Mouse (Mus musculus) cerebellum, adult 2 months (tissue): ENCODE results near the gene Hmcn2. TPM values are rescaled to one million over a fixed set of nuclear protein-coding genes. Genes with fewer than 3 reads are reported as not detected.

ENCODE experiments used
- DNase-seq, 2 experiments: peaks; one replicate each; pipeline ENCODE4 v3.0.0; 2021
- H3K27ac ChIP-seq: fragments of 200-500 bp; 2 replicates; pipeline ENCODE4 v1.5.1; 2012; ENCODE audit warnings: low read length, control low read depth, inconsistent platforms; ENCODE audit not compliant: insufficient read depth
- H3K27me3 ChIP-seq: fragments of 200-500 bp; 2 replicates; pipeline ENCODE4 v1.6.1; 2012; ENCODE audit warnings: inconsistent platforms, mild to moderate bottlenecking, low read length, moderate library complexity; ENCODE audit not compliant: control insufficient read depth, insufficient read depth
- H3K4me1 ChIP-seq: fragments of 200-500 bp; 2 replicates; pipeline ENCODE4 v1.6.1; 2011; ENCODE audit warnings: low read length; ENCODE audit not compliant: control insufficient read depth, insufficient read depth
- H3K4me3 ChIP-seq: fragments of 200-500 bp; replicated peaks from 2 replicates; pipeline ENCODE3; 2011; ENCODE audit warnings: mild to moderate bottlenecking, low read depth, low read length, control low read depth; ENCODE audit not compliant: insufficient read depth
- CTCF ChIP-seq: fragments of 200-500 bp; IDR thresholded peaks from 2 replicates; pipeline ENCODE4 v1.5.1; 2011; ENCODE audit warnings: low read depth, mild to moderate bottlenecking, control low read depth, low read length, moderate library complexity, borderline replicate concordance; ENCODE audit not compliant: insufficient read depth
- POLR2A ChIP-seq: fragments of 200-500 bp; IDR thresholded peaks from 2 replicates; pipeline ENCODE4 v1.6.1; 2011; ENCODE audit warnings: low read length, control low read depth, borderline replicate concordance; ENCODE audit not compliant: insufficient read depth
- WGBS: fragments of 180-500 bp; shearing (Covaris S2); methylation state at CpG from one replicate; pipeline ENCODE4 v1.1.7; 2018; 5-methylcytosine and 5-hydroxymethylcytosine counted together
- polyA plus RNA-seq: library from polyadenylated mRNA; depleted of rRNA; stranded (reverse); fragments of >200 nt; gene quantifications from 2 replicates; pipeline ENCODE4 v1.2.3, GENCODE M21; 2012

Hmcn2 gene
- polyA plus RNA-seq, 1 experiment = 0.59 TPM

DNA sequence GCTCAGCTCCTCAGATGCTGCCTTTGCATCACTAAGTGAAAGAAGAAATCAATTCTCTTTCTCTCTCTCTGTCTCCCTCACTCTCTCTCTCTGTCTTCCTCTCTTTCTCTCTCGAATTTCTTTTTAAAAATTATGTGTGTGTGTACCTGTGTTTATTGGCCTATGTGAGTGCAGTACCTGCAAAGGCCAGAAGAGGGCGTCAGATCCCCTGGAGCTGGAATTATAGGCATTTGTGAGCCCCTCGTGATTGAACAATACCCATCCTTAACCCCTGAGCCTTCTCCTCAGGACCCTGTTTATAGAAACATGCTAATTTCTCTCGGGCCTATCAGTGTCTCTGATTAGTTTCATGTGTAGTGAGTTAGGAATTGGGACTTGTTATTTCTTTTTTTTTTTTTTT lies 6.0 kb upstream of the Hmcn2 start:
- Histone ChIP-seq H3K4me3 (no peak overlapping the region), H3K27ac (no peak overlapping the region), H3K4me1 (no peaks in the 10 kb centered on the region), H3K27me3 (no peaks in the 10 kb centered on the region)
- 59% methylated on average over 4 of the region's 4 CpGs for WGBS
- TF ChIP-seq POLR2A = no peak
- TF ChIP-seq CTCF = no peak
- no peak for DNase-seq

DNA sequence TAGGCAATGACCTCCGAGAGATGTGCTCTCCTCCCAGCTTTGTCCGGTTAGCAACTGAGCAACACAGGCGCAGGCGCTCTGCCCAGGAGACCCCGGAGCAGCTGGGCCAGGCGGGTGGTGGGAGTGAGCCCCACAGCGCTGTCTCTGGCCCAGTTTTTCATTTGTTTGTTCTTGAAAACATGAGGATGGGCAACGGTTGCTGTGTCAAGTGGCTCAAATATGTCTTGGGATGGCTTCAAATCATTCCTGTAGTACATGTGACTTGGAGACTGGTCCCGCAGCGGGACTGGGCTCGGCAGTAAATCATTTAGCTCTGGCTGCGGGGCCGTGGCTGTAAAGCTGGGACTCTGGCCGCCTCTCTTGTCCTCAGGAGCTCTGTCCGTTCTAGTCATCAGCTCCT lies 4.7 kb upstream of the Hmcn2 start:
- 26% methylated on average over 15 of the region's 15 CpGs for WGBS
- TF ChIP-seq POLR2A (no peak), CTCF (no peak)
- Histone ChIP-seq H3K4me1 (no peaks in the 10 kb centered on the region; the same call in 1 of the 2 replicates), H3K27me3 (no peaks in the 10 kb centered on the region), H3K4me3 (no peak overlapping the region), H3K27ac (no peak overlapping the region)
- DNase-seq = no peak

DNA sequence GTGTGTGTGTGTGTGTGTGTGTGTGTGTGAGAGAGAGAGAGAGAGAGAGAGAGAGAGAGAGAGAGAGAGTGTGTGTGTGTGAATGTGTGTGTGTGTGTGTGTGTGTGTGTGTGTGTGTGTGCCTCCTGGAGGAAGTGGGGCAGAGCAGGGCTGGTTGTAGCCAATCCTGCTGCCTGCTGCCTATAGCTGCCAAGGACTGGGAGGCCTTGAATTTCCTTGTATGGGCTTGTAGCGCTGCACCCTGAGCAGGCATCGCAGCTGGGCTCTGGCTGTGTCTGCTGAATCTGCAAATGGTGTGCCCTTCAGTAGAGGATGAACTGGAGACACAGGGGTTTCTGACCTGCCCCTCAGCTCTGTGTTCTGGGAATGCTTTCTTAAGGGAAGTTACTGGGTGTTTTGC lies 3.9 kb downstream of the Hmcn2 start:
- no peak overlapping the region for H3K4me3 ChIP-seq
- no peaks in the 10 kb centered on the region for H3K27me3 ChIP-seq
- no peak overlapping the region for H3K27ac ChIP-seq
- no peaks in the 10 kb centered on the region; the same call in 1 of the 2 replicates for H3K4me1 ChIP-seq
- no peak for DNase-seq
- 23% methylated on average over 2 of the region's 2 CpGs for WGBS
- TF ChIP-seq CTCF (no peak), POLR2A (no peak)

DNA sequence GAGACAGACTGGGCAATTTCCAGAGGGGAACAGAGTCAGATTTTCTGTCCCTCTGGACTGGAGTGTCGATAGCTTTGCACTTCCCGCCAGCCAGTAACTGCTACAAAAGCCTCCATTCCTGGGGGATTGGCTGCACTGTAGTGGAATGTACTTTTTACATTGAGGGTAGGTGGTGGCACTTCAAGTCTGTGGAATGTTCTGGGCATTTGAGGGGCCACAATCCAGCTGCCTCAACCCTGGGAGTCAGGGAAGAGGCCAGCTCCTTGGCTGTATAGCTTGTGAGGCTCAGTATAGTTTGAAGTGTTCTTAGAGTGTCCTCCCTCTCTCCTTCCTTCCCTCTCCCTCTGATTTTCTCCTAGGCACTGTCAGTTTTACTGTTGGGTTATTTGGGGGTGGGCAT lies 5.0 kb downstream of the Hmcn2 start:
- WGBS = 90% methylated on average over 2 of the region's 2 CpGs

DNA sequence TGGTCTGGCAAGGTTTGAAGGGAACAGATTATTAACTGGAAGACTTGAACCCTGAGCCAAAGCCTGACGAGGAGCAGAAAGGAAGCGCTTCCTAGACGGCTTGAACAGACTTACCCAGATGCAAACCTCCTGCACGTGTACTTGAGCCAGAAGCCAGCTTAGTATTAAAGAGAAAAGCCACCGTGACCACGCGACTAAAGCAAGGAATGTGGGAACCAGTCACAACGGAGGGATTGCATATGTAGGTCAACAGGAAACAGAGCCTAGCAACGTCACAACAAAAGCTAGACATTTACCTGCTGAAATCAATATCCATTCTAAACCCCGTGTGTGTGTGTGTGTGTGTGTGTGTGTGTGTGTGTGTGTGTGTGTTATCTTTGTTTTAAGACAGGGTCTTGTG lies 13.0 kb downstream of the Hmcn2 start:
- no peak overlapping the region for H3K4me3 ChIP-seq
- DNase-seq = no peak
- H3K27ac ChIP-seq = no peak overlapping the region
- TF ChIP-seq POLR2A (no peak), CTCF (no peak)
- 25% methylated on average over 10 of the region's 10 CpGs for WGBS
- H3K27me3 ChIP-seq = no peaks in the 10 kb centered on the region; the same call in 1 of the 2 replicates
- no peaks in the 10 kb centered on the region for H3K4me1 ChIP-seq

More for the DNA sequence above, 5.0 kb downstream of the Hmcn2 start:
- TF ChIP-seq POLR2A = no peak
- no peak for TF ChIP-seq CTCF
- no peak overlapping the region for H3K4me3 ChIP-seq
- no peak for DNase-seq
- no peaks in the 10 kb centered on the region for H3K27me3 ChIP-seq
- H3K4me1 ChIP-seq = no peaks in the 10 kb centered on the region
- no peak overlapping the region for H3K27ac ChIP-seq

DNA sequence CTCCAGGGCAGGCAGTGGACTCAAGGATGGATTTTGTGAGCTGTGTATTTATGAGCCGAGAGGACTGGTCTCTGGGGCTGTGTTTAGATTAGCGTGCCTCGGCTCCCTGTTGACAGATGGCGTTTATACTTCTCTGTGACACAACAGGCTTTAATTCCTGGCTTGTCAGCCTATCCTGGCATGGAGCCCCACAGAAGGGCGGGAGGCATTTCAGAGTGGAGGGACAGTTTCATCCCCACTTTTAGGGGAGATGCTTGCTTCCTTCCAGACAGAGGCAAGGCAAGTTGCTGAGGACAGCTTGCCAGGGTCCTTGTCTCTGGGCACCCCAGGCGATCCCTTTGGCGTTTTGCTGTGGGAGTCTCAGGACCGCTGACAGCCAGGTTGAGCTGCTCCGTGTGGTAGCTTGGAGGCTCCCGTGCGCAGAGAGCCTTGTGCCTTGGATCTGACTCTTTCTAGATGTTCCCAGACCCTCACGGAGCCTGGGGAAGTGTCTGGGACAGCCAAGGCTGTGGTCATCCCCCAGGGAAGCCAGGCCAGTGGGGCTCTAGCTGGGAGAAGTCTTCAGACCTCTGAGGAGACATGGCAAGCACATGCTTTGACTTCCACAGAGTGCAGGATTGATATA lies 23.6 kb downstream of the Hmcn2 start:
- Histone ChIP-seq H3K27ac (no peak overlapping the region), H3K27me3 (no peaks in the 10 kb centered on the region), H3K4me3 (no peak overlapping the region), H3K4me1 (peaks cover 11% of the 10 kb centered on the region; the same call in 1 of the 2 replicates)
- WGBS = 12% methylated on average over 12 of the region's 12 CpGs
- TF ChIP-seq POLR2A = no peak
- TF ChIP-seq CTCF = no peak
- DNase-seq = peak; percentile 49 to 59

DNA sequence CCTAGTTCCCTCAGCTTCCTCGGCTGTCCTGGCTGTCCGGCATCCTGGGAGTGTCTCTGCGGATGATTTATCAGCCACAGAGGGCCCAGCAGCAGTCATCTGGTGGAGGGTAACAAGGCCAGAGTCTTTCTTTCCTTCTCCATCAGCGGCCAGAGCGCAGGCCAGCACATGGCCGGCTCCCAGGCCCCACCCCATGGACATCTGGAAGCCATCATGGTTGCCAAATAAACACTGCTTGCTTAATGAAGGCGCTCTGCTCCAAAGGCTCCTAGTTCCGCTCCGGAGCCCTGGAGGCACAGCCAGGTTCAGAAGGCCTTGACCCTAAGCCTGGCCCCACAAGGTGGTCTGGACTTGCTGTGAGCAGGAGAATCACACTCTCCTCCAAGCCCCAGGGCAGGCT lies 25.6 kb downstream of the Hmcn2 start:
- WGBS = 54% methylated on average over 9 of the region's 9 CpGs
- TF ChIP-seq CTCF (no peak), POLR2A (no peak)
- no peak overlapping the region for H3K4me3 ChIP-seq
- H3K27me3 ChIP-seq = no peaks in the 10 kb centered on the region
- no peak overlapping the region for H3K27ac ChIP-seq
- no peak for DNase-seq
- H3K4me1 ChIP-seq = peaks cover 11% of the 10 kb centered on the region; the same call in 1 of the 2 replicates

DNA sequence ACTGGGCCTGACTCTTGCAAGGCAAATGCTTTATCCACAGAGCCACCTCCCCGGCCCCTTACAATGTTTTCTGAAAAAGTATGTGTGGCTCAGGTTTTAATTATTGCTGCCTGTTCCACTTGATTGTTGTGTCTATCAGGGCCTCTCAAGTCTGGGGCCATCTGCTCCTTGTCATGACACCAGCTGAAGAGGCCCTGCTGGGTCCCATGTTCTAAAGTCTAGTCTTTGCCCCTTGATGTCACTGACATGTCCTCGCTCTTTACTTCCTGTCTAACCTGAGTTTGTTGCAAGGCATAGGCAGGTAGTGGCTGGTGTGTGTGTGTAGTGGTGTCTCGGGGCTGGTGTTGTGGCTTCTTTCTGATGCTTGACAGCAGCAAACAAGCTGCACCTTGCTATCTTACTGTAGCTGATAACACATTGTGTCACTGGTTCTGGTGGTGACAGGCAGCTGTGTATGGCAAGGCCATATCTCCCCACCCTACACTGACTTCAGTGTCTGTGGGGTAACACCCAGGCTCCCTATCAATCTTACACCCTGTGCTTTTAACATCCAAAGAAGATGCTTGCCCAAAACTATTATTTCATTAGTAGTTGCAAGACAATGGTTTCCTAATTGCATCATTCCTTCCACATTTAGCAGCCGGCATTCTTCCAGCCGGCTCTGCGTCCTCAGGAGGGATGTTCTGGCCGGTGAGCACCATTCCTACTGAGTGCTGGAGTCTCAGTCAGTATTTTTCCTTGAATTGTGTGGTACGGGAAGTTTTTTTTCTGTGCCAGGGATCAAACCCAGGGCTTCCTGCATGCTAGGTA lies 27.7 kb downstream of the Hmcn2 start:
- H3K27ac ChIP-seq = no peak overlapping the region
- TF ChIP-seq CTCF = no peak
- no peak overlapping the region for H3K4me3 ChIP-seq
- H3K27me3 ChIP-seq = no peaks in the 10 kb centered on the region
- H3K4me1 ChIP-seq = peaks cover 11% of the 10 kb centered on the region; the same call in 1 of the 2 replicates
- no peak for DNase-seq
- 81% methylated on average over 8 of the region's 8 CpGs for WGBS
